Mouse (Mus musculus): ENCODE measurements at regions not wholly inside any gene's neighbourhood (a gene's known extent, or its start where the extent isn't known, plus 50 kb on each side); places are given as distances from the start of the nearest gene placed in this dataset.

DNA sequence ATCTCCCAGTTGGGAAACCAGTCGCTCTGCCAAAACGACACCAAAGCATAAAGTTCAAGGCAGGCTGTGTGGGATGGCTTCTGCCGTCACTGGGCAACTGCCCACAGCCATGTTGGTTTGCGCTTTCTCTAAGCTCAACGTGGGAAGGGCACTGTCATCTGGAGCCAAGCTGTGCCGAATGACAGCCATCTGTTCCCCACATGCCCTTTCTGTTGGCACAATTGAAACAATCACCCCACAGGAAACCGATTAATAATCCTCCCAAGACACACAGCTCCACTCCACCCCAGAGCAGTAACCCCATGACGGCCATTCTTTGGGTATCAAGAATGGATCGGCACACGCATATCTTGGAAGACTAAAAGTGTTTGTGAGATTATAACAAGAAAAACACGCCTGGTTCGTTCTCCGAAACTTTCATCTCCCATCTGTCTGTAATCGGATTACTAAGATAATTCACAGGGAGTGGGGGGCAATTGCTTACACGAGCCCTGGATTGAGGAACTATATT, 52.0 kb upstream of the Foxn2 start:
- intact Hi-C loops (cut with DNase I): no loop called here
- DNase-seq: no peak

DNA sequence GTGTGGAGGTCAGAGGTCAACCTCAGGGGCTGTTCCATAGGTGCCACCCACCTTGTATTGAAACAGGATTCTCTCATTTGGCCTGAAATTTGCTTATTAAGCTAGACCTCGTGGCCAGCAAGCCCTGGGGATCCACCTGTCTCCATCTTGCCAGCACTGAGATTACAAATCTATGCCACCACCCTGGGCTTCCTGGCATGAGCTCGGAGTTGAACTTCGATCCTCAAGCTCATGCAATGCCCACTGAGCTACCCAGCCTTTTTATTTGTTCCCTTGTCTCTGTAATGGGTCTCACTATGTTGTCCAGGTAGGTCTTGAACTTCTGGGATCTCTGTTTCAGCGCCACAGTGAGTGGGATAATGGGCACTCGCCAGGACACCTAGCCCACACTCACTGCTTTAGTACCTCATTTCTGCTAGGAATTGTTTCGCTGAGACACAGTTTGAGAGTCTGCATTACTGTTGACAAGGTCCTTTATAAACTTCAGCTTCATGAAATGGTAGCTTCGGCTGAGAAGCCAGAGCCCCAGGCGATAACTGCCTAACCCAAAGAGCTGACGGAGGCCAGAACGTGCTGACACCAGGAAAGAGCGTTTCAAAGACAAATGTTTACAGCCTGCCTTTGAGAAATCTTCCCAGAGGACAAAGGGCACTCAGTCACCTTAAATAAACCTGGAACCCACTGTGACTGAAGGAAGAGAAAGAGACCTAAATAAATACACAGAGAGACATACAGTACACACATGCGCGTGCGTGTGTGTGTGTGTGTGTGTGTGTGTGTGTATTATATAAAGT, 50.6 kb upstream of the Foxn2 start:
- intact Hi-C loops (cut with DNase I): no loop called here
- DNase-seq: no peak
